Mouse (Mus musculus): ENCODE data around the gene 2310034G01Rik. TPM values are rescaled to one million over a fixed set of nuclear protein-coding genes. Genes with fewer than 3 reads are reported as not detected.
A peak's percentile ranks its signal among the peaks of the same experiment; 100 is the strongest.

Gene 2310034G01Rik
- polyA plus RNA-seq, 1 experiment from 2014 or later = 0.17 TPM

GRCm38 (mm10) chr19:46344710-46345419, 5.2 kb downstream of the 2310034G01Rik start:
- Histone ChIP-seq H3K79me2 (ENCODE audit: inconsistent target) (no peaks in the 10 kb centered on the region), H3K4me3 (ENCODE audit: inconsistent target) (no peak overlapping the region), H3K36me3 (ENCODE audit: inconsistent target) (no peaks in the 10 kb centered on the region), H3K27ac (no peak overlapping the region)
- 45% methylated on average over 7 of the region's 7 CpGs for WGBS (ENCODE audit: missing documents)

GRCm38 (mm10) chr19:46339287-46339971, 10.7 kb downstream of the 2310034G01Rik start:
- WGBS (ENCODE audit: missing documents) = 0% methylated on average over 7 of the region's 7 CpGs
- Histone ChIP-seq H3K79me2 (ENCODE audit: inconsistent target) (peaks cover 22% of the 10 kb centered on the region), H3K36me3 (ENCODE audit: inconsistent target) (no peaks in the 10 kb centered on the region), H3K4me3 (ENCODE audit: inconsistent target) (peak overlapping the region; percentile 95; the same call in 1 of the 2 replicates), H3K27ac (peak overlapping the region; percentile 97)

- Histone ChIP-seq H3K27ac (peak overlapping the region; percentile 97), H3K36me3 (ENCODE audit: inconsistent target) (no peaks in the 10 kb centered on the region), H3K4me3 (ENCODE audit: inconsistent target) (peak overlapping the region; percentile 95), H3K79me2 (ENCODE audit: inconsistent target) (peaks cover 22% of the 10 kb centered on the region)
- 0% methylated on average over 5 of the region's 6 CpGs for WGBS (ENCODE audit: missing documents)
Measured at GRCm38 (mm10) chr19:46338942-46339286, 11.2 kb downstream of the 2310034G01Rik start.

- Histone ChIP-seq H3K79me2 (ENCODE audit: inconsistent target) (peaks cover 22% of the 10 kb centered on the region), H3K4me3 (ENCODE audit: inconsistent target) (peak within 1 kb of the TSS; percentile 95), H3K27ac (peak within 1 kb of the TSS; percentile 97), H3K36me3 (ENCODE audit: inconsistent target) (no peaks in the 10 kb centered on the region)
- WGBS (ENCODE audit: missing documents) = under 1% methylated on average over 31 of the region's 31 CpGs
Measured at GRCm38 (mm10) chr19:46338331-46338936, 11.7 kb downstream of the 2310034G01Rik start, which contains the start of gene Cuedc2. Gene Cuedc2 (minus strand): TSS chr19:46338702.

GRCm38 (mm10) chr19:46337719-46338330, 12.3 kb downstream of the 2310034G01Rik start:
- peak overlapping the region; percentile 97 for H3K27ac ChIP-seq
- peaks cover 22% of the 10 kb centered on the region for H3K79me2 ChIP-seq (ENCODE audit: inconsistent target)
- no peaks in the 10 kb centered on the region for H3K36me3 ChIP-seq (ENCODE audit: inconsistent target)
- H3K4me3 ChIP-seq (ENCODE audit: inconsistent target) = peak overlapping the region; percentile 95
- 36% methylated on average over 15 of the region's 15 CpGs for WGBS (ENCODE audit: missing documents)

GRCm38 (mm10) chr19:46333906-46334305, 16.2 kb downstream of the 2310034G01Rik start:
- peaks cover 13% of the 10 kb centered on the region; the same call in 1 of the 2 replicates for H3K36me3 ChIP-seq (ENCODE audit: inconsistent target)
- 90% methylated on average over 3 of the region's 3 CpGs for WGBS (ENCODE audit: missing documents)
- H3K79me2 ChIP-seq (ENCODE audit: inconsistent target) = peaks cover 22% of the 10 kb centered on the region
- H3K27ac ChIP-seq = no peak overlapping the region
- H3K4me3 ChIP-seq (ENCODE audit: inconsistent target) = no peak overlapping the region

GRCm38 (mm10) chr19:46332721-46333339, 17.3 kb downstream of the 2310034G01Rik start:
- Histone ChIP-seq H3K4me3 (ENCODE audit: inconsistent target) (no peak overlapping the region), H3K36me3 (ENCODE audit: inconsistent target) (peaks cover 13% of the 10 kb centered on the region; the same call in 1 of the 2 replicates)
- WGBS (ENCODE audit: missing documents) = 81% methylated on average over 7 of the region's 7 CpGs

GRCm38 (mm10) chr19:46331936-46332335, 18.2 kb downstream of the 2310034G01Rik start:
- 77% methylated on average over 3 of the region's 3 CpGs for WGBS (ENCODE audit: missing documents)
- peaks cover 13% of the 10 kb centered on the region; the same call in 1 of the 2 replicates for H3K36me3 ChIP-seq (ENCODE audit: inconsistent target)
- H3K4me3 ChIP-seq (ENCODE audit: inconsistent target) = no peak overlapping the region
- no peak overlapping the region for H3K27ac ChIP-seq
- H3K79me2 ChIP-seq (ENCODE audit: inconsistent target) = peaks cover 6% of the 10 kb centered on the region; the same call in 1 of the 2 replicates

More at GRCm38 (mm10) chr19:46332721-46333339, 17.3 kb downstream of the 2310034G01Rik start:
- H3K27ac ChIP-seq = no peak overlapping the region
- peaks cover 15% of the 10 kb centered on the region for H3K79me2 ChIP-seq (ENCODE audit: inconsistent target)

- H3K4me3 ChIP-seq (ENCODE audit: inconsistent target) = no peak overlapping the region
- peaks cover 13% of the 10 kb centered on the region; the same call in 1 of the 2 replicates for H3K36me3 ChIP-seq (ENCODE audit: inconsistent target)
- WGBS (ENCODE audit: missing documents) = 98% methylated on average over 13 of the region's 14 CpGs
- no peak overlapping the region for H3K27ac ChIP-seq
- peaks cover under 1% of the 10 kb centered on the region; the same call in 1 of the 2 replicates for H3K79me2 ChIP-seq (ENCODE audit: inconsistent target)
Measured at GRCm38 (mm10) chr19:46331326-46331725, 18.8 kb downstream of the 2310034G01Rik start.

GRCm38 (mm10) chr19:46330696-46331095, 19.4 kb downstream of the 2310034G01Rik start:
- Histone ChIP-seq H3K27ac (no peak overlapping the region), H3K4me3 (ENCODE audit: inconsistent target) (no peak overlapping the region), H3K36me3 (ENCODE audit: inconsistent target) (peaks cover 13% of the 10 kb centered on the region; the same call in 1 of the 2 replicates), H3K79me2 (ENCODE audit: inconsistent target) (no peaks in the 10 kb centered on the region)
- whole genome bisulfite sequencing (ENCODE audit: missing documents) = 94% methylated on average over 12 of the region's 12 CpGs

- Histone ChIP-seq H3K4me3 (ENCODE audit: inconsistent target) (no peak overlapping the region), H3K27ac (no peak overlapping the region), H3K36me3 (ENCODE audit: inconsistent target) (peaks cover 13% of the 10 kb centered on the region; the same call in 1 of the 2 replicates), H3K79me2 (ENCODE audit: inconsistent target) (no peaks in the 10 kb centered on the region)
- 5% methylated on average over 15 of the region's 16 CpGs for WGBS (ENCODE audit: missing documents)
Measured at GRCm38 (mm10) chr19:46329951-46330350, 20.2 kb downstream of the 2310034G01Rik start.

- Histone ChIP-seq H3K79me2 (ENCODE audit: inconsistent target) (no peaks in the 10 kb centered on the region), H3K4me3 (ENCODE audit: inconsistent target) (peak overlapping the region; percentile 63; the same call in 1 of the 2 replicates), H3K27ac (no peak overlapping the region), H3K36me3 (ENCODE audit: inconsistent target) (peaks cover 13% of the 10 kb centered on the region; the same call in 1 of the 2 replicates)
- 4% methylated on average over 48 of the region's 54 CpGs for WGBS (ENCODE audit: missing documents)
Measured at GRCm38 (mm10) chr19:46329031-46329641, 21.0 kb downstream of the 2310034G01Rik start.
